Mouse (Mus musculus) spleen, postnatal 14 days (tissue): Measurements from ENCODE around the gene Irak2.
"Not testable (repeated sequence)": the region's sequence is repeated elsewhere in the genome, so short reads cannot be mapped to it uniquely, and the experiment has no call there.

Source experiments
- DNase-seq, 2 experiments: peaks; one replicate each; pipeline ENCODE4 v3.0.0; 2021 to 2022; ENCODE audit warnings: low spot score in 2 of 2

Gene Irak2

GRCm38 (mm10) chr6:113696582-113697221, 58.4 kb downstream of the Irak2 start, which contains the start of gene Tatdn2:
TSS of gene Tatdn2 (plus strand) at chr6:113697050.
- DNase-seq: peak; percentile 91 to 93

DNA sequence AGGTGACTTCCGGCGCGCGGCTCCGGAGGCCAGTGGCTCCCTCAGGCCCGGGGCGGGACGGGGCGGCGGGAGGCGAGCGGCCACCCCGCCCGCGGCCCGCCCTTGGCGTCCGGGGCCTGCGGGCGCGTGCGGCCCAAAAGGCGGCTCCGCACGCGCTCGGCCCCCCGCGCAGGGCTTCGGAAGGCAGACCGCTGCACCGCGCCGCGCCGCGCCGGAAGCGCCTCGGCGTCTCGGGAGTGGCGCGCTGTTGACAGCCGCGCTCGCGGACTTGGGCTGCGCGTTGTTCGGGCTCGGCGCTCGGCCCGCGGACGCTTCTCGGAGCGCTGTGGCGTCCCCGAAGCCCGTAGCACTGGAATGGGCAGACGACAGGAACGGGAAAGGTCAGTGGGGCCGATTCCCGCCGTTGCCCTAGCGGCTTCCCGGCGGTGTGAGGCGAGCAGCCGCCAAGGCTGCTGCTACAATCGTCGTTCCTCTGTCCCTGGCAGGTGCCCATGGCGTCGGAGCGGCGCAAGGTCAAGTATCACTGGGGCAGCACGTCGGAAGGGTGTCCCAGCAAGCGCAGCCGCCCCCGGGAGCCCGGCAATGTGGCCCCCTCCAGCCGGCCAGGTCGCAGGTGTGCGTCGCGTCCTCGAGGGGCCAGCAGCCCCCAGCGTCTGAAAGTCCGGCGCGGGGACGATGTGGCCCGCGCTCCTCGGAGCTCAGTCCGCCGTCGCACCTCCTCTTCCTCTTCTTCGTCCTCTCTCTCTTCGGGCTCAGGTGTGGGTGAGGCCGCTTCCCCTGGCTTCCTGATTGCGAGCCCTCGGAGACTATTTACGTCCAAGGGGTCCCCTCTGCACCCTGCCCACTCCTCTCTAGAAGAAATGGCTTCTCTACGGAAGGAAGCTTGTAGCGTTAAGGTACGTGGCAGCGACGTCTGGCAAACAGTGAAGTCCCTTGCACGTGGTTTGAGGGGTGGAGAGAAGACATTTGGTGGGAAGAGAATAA, 59.2 kb downstream of the Irak2 start:
- peak; percentile 27 to 33 for DNase-seq

DNA sequence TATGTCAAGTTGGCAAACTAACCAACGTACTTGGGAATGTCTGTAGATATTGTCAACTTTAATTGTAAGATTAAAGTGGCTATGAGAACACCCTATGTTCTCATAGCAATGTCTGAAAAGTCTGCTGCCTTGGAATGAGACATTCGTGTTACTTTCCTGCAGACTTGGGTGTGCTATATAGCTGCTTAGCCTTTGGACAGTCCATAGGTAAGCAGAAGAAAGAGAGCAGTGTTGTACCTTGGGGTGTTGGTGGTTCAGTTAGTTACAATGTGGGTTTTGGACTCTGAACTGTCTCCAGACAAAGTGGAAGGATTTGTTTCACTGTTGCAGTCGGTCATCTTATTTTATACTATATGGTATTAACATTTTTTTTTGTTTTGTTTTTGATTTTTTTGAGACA, 74.5 kb downstream of the Irak2 start:
- DNase-seq: no peak

DNA sequence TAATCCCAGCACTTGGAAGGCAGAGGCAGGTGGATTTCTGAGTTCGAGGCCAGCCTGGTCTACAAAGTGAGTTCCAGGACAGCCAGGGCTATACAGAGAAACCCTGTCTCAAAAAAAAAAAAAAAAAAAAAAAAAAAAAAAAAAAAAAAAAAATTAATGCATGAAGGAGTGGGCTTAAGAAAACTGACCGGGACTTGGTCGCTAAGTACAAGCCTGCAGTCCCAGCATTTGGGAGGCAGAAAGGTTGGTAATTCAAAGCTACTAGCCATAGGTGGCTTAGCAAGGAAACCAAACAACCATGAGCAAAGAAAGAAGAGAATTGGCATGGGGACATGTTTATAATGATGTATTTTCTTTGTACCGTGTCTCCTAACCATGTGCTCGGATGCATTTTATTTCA, 75.1 kb downstream of the Irak2 start:
- not testable (repeated sequence) for DNase-seq

DNA sequence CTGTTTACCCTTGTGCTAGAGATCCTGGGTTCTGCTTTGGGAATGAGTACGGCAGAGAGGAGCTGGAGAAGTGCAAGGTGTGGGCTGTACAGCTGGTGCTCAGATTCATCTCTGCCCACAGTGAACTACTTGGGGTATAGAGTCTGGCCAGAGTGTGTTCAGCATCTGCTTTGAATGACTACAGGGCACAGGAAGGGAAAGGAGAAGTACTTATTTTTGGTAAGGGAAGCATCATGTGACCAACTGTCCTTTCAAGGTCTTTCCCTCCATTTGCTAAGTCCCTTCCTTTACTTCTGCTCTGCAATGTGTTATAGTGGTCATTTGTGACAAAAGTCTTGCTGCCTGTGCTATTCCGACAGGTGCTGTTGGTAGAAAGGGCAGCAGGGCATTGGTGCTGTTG, 76.0 kb downstream of the Irak2 start:
- no peak for DNase-seq

DNA sequence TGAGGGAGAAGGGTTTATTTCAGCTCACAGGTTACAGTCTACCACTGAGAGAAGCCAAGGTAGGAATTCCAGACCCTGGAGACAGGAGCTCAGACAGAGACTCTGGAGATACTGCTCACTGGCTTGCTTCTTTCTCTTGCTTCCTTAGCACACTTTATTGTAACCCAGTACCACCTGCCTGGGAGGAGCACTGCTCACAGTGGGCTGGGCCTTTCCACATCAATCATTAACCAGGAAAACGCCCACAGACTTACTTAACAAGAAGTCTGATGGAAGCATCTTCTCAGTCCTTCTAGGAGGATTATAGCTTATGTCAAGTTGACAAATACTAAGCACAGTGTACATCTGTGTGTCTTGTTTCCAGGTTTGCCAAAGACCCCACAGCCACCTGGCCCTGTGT, 76.5 kb downstream of the Irak2 start:
- no peak for DNase-seq

DNA sequence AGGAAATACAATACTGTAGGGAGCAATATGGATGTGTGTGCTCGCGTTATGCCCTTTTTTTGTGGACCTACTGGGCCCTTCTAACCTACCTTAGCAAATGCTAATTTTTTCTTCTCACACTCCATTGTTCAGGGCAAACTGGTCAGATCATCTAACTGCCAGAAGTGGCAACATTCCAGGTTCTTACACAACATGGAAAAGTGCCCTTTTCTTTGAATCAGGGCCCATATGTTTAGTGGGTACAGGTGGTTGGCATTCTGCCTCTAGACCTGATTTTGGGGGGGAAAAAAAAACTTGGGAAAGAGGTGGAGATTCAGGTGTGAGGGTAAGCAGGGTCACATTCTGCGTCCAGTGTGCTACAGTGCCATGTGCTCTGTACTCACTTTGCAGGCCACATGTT, 79.3 kb downstream of the Irak2 start:
- DNase-seq: no peak

- DNase-seq: no peak
These were observed 81.6 kb downstream of the Irak2 start, which contains the start of gene Ghrl for GRCm38 (mm10) chr6:113719878-113720277. TSS of gene Ghrl (minus strand) at chr6:113719880.

- DNase-seq: no peak
These were observed 82.8 kb downstream of the Irak2 start for GRCm38 (mm10) chr6:113721061-113721460.

- DNase-seq: no peak
These were observed 89.9 kb downstream of the Irak2 start for GRCm38 (mm10) chr6:113728181-113728580.

DNA sequence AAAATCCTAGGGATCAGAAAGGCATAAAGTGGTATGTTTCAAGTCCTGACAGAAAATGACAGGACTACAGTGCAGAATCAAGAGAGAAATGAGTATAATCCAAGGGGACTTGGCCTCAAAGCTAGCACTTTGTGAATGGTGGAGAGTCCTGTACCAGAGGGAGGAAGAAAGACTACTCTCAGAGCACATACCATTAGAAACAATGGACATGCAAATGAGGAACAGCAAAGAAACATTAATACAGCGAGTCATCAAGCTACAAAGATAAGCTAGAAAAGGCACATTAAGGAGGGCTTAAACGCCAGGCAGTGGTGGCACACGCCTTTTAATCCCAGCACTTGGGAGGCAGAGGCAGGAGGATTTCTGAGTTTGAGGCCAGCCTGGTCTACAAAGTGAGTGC, 93.0 kb downstream of the Irak2 start:
- DNase-seq: no peak

DNA sequence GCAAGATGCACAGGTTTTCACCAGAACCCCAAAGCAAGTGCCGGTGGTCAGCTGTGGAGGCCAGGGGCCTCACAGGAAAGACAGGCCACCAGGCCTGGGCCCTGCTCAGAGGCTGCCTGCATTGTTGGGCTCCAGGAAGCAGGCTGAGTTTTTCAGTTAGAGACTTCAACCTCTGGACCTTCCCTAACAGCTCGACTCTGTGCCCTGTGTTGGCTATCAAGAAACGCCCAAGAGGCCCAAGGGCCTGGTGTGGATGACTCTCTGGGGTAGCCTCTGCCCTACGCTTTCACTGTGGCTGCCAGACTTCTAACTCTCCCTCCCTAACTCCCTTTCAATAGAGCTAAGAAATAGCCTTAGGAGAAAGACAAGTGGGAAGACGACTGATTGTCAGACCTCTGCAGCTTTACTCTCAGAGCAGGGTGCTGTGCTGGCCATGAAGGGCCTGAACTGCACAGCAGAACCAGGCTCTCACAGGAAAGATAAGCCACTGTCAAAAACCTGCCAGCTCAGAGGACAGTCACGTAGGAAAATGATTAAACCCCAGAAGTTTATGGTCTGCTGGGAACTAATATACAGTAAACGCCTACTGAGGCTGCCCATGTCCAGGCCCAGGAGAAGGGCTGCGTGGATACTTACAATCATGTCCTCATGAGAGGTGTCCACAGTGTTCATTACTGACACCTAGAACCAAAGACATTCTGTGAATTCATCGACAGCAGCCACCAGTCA, 99.2 kb downstream of the Irak2 start:
- DNase-seq: no peak

GRCm38 (mm10) chr6:113740236-113741217, 102.3 kb downstream of the Irak2 start, which contains the start of gene Sec13:
TSS of gene Sec13 (minus strand) at chr6:113740743.
- DNase-seq: peak; percentile 73 to 84

DNA sequence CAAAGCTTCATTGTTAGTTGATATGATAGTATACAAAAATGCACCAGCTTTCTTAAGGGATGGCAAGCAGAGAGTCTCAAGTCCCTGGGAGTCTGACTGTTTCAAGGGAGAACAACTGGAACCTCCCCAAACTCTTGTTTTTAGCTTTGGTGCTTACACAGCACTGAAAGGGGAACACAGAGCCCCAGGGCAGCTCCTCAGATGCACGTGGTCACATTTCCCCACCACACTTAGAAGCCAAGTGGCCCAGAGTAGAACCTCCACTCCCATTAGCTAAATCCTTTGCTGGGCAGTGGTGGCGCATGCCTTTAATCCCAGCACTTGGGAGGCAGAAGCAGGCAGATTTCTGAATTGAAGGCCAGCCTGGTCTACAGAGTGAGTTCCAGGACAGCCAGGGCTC, 103.2 kb downstream of the Irak2 start:
- DNase-seq: no peak

DNA sequence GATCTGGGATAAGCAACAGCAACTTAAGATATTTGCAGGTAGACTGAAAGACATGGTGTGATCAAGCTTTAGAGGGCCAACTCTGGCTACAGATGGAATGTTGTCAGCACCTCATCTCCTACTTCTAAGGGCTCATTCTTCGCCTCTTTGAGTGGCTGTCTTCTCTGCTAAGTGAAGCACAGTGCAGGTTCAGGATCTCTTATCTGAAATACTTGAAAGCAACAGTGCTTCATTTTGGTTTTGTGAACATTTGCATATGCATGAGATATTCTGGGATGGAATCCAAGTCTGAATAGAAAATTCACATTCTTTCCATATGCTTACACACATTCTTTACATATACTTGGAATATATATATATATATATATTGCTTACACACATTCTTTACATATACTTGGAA, 104.1 kb downstream of the Irak2 start:
- no peak for DNase-seq

DNA sequence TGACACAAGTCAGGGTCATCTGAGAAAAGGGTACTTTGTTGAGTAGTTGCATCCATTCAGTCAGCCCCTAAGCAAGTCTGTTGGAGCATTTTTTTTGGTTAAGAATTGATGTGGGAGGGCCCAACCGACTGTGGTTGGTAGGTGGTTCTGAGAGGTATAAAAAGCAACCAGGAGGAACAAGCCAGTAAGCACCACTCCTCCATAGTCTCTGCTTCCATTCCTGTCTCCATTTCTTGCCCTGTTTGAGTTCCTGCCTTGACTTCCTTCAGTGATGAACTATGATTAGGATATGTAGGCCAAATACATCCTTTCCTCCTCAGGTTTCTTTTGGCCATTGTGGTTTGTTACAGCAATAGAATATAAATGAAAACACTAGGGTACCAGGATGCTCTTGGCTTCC, 104.8 kb downstream of the Irak2 start:
- DNase-seq: no peak
